Mouse (Mus musculus) Patski (cell line): ENCODE measurements around the gene Prkar2a. TPM values are rescaled to one million over a fixed set of nuclear protein-coding genes. Genes with fewer than 3 reads are reported as not detected.
"Not testable (repeated sequence)": the region's sequence is repeated elsewhere in the genome, so short reads cannot be mapped to it uniquely, and the experiment has no call there.

Source experiments
- ATAC-seq: fragments of 100-300 bp; one replicate; pipeline ENCODE4 v1.8.0; 2021
- CTCF ChIA-PET: fragments of 350-600 bp; sonication (Branson Sonifier 250); formaldehyde crosslinking; loops from one replicate; lab custom pipeline; 2022; ENCODE audit warnings: inconsistent platforms; lab: Charles Lee
- POLR2A ChIA-PET: fragments of 350-600 bp; sonication (Branson Sonifier 250); formaldehyde crosslinking; loops from one replicate; lab custom pipeline; 2022; ENCODE audit warnings: antibody characterized with exemption, inconsistent platforms; lab: Charles Lee
- DNase-seq: peaks from one replicate; pipeline ENCODE4 v3.0.0-alpha.2; 2011; ENCODE audit warnings: low read depth, low spot score
- H3K27me3 ChIP-seq: fragments of 371-371 bp; one replicate; pipeline ENCODE4 v1.5.1; 2021
- CTCF ChIP-seq: fragments of 100-300 bp; IDR thresholded peaks from one replicate; pipeline ENCODE4 v1.5.1; 2021
- in situ Hi-C: fragments of 300-500 bp; cut with MboI; formaldehyde crosslinking; loops from 3 replicates; pipeline ENCODE4 v1.11.1; 2018; ENCODE audit warnings: low pct_unique_long_range_greater_than_20kb, mixed read lengths
- polyA plus RNA-seq: library from polyadenylated mRNA; unstranded; gene quantifications from one replicate; pipeline ENCODE4 v1.2.3, GENCODE M21; 2021

Prkar2a gene
- polyA plus RNA-seq = 30.9 TPM

DNA sequence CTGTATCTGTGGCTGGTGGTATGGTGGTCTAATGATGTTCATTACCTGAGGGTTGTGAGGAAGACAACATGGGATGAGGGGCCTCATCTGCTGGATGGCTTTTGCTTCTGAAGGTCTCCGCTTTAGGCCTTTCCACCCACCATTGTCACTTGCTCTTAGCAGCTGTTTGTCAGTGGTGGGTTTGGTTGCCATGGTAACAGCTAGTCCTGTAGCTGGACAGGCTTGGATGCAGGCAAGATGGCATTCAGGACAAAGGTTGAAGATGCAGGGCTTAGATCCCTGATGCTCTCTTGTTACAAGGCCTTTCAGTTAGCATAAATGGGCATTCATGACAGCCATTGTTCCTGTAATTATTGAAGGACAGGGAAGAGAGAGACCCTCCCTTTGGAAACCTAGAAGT lies at the start of gene Prkar2a:
Gene Prkar2a (plus strand): TSS at position 209 of the 400 bp plus-strand sequence.
- POLR2A ChIA-PET = no interaction called here
- H3K27me3 ChIP-seq = no peaks in the 10 kb centered on the region
- in situ Hi-C loops = no loop called here
- DNase-seq (no peak), ATAC-seq (no peak)
- CTCF ChIA-PET = no interaction called here
- no peak for TF ChIP-seq CTCF

- POLR2A ChIA-PET = no interaction called here
- in situ Hi-C loops = no loop called here
- TF ChIP-seq CTCF = no peak
- DNase-seq (no peak), ATAC-seq (no peak)
- CTCF ChIA-PET = no interaction called here
- H3K27me3 ChIP-seq = no peaks in the 10 kb centered on the region
Observed at GRCm38 (mm10) chr9:108639825-108640224, 49.3 kb upstream of the Prkar2a start.

- ChIA-PET CTCF (no interaction called here), POLR2A (interaction anchor here (0.8 kb wide), 1 partner anchor 1336 kb away, joined by 3 read pairs; no protein-coding TSS in a partner anchor)
- DNase-seq (no peak), ATAC-seq (no peak)
- no peak for TF ChIP-seq CTCF
- in situ Hi-C loops = no loop called here
- H3K27me3 ChIP-seq = no peaks in the 10 kb centered on the region
Observed at GRCm38 (mm10) chr9:108648166-108648565, 40.9 kb upstream of the Prkar2a start.

- ATAC-seq (peak; percentile 94), DNase-seq (no peak)
- POLR2A ChIA-PET = interaction anchor here (0.6 kb wide), 1 partner anchor 27 kb away, joined by 3 read pairs; no protein-coding TSS in a partner anchor
- CTCF ChIA-PET = no interaction called here
- no peak for TF ChIP-seq CTCF
- no peaks in the 10 kb centered on the region for H3K27me3 ChIP-seq
- in situ Hi-C loops = no loop called here
Observed at GRCm38 (mm10) chr9:108648611-108649560, 40.2 kb upstream of the Prkar2a start, which contains the start of gene Arih2. TSS of gene Arih2 (minus strand) at chr9:108649386.

- TF ChIP-seq CTCF = no peak
- peak; percentile 2 for ATAC-seq
- ChIA-PET POLR2A (interaction anchor here (0.6 kb wide), 1 partner anchor 28 kb away, joined by 3 read pairs; no protein-coding TSS in a partner anchor), CTCF (no interaction called here)
- in situ Hi-C loops = no loop called here
- no peaks in the 10 kb centered on the region for H3K27me3 ChIP-seq
- no peak for DNase-seq
Observed at GRCm38 (mm10) chr9:108649561-108650440, 39.3 kb upstream of the Prkar2a start.

DNA sequence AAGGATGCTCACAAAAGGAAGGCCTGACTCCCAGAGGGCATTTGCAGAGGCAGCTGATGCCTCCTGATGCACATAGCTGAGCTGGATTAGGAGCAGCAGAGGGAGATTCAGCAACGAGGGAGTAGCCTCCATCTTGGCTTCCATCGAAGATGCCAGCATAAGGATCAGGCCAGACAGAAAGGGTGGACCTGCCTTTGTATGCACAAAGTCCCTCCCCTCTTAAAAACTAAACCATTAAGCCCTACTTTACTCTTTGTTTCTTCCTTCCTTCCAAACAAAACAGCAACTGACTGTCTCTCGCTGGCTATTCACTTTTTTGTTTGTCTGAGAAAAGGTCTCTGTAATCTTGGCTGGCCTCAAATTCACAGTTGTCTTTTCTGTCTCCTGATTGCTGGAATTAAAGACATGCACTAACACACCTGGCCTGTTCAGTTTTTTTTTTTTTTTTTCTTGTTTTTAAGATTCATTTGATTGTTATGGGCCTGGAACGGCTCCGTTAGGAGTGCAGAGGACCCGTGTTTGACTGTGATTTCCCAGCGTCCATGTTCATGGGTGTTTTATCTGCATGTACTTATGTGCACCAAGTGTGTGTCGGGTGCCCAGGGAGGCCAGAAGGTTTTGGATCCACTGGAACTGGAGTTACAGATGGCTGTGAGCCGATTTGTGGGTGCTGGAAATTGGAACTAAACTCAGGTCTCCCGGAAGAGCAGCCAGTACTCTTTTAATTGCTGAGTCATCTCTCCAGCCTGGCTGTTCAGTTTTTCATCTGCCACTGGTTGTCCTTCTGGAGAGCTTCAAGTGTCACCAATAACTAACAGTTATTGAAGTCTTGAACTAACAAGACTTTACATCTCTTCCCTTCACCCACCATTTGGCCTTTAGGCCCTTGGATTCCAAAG lies 34.3 kb upstream of the Prkar2a start:
- TF ChIP-seq CTCF = no peak
- no peaks in the 10 kb centered on the region for H3K27me3 ChIP-seq
- CTCF ChIA-PET = no interaction called here
- ATAC-seq = no peak
- no peak for DNase-seq
- POLR2A ChIA-PET = no interaction called here
- in situ Hi-C loops = no loop called here

DNA sequence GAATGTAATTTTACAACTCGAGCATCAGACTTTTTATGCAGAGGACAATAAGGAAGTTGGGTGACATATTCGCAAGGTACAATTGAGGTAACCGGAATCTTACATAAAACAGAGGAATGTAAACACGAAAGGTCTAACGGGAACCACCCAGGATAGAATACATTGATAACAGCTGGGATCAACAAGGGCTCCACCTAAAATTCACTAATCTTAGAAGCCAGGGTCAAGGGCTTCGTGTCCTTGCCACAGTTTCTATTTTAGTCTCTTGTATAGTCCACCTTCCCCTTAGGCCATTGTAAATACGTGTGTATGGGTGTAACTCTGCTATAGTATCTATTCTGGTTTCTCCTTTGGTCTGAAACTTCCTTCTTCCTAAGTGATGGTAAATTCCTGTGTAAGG lies 33.2 kb upstream of the Prkar2a start:
- DNase-seq, CTCF ChIA-PET, POLR2A ChIA-PET, in situ Hi-C loops, ATAC-seq, H3K27me3 ChIP-seq: not testable (repeated sequence)

GRCm38 (mm10) chr9:108661677-108662612 lies 27.2 kb upstream of the Prkar2a start, which contains the start of gene Slc25a20:
TSS of gene Slc25a20 (plus strand) at chr9:108662088.
- ATAC-seq (peak; percentile 87), DNase-seq (no peak)
- ChIA-PET CTCF (no interaction called here), POLR2A (no interaction called here)
- TF ChIP-seq CTCF = no peak
- in situ Hi-C loops = no loop called here
- no peaks in the 10 kb centered on the region for H3K27me3 ChIP-seq

- ATAC-seq = no peak
- no peak for DNase-seq
- CTCF ChIA-PET = interaction anchor here (0.7 kb wide), 1 partner anchor 23 kb away, joined by 3 read pairs; no protein-coding TSS in a partner anchor
- no peaks in the 10 kb centered on the region for H3K27me3 ChIP-seq
- POLR2A ChIA-PET = no interaction called here
- no peak for TF ChIP-seq CTCF
- in situ Hi-C loops = no loop called here
Observed at GRCm38 (mm10) chr9:108662660-108663059, 26.5 kb upstream of the Prkar2a start.
